Mouse (Mus musculus): Measurements from ENCODE around the gene Malsu1. TPM values are rescaled to one million over a fixed set of nuclear protein-coding genes. Genes with fewer than 3 reads are reported as not detected.

The Malsu1 gene
- polyA plus RNA-seq, 1 experiment from 2014 or later = 59.7 TPM

DNA sequence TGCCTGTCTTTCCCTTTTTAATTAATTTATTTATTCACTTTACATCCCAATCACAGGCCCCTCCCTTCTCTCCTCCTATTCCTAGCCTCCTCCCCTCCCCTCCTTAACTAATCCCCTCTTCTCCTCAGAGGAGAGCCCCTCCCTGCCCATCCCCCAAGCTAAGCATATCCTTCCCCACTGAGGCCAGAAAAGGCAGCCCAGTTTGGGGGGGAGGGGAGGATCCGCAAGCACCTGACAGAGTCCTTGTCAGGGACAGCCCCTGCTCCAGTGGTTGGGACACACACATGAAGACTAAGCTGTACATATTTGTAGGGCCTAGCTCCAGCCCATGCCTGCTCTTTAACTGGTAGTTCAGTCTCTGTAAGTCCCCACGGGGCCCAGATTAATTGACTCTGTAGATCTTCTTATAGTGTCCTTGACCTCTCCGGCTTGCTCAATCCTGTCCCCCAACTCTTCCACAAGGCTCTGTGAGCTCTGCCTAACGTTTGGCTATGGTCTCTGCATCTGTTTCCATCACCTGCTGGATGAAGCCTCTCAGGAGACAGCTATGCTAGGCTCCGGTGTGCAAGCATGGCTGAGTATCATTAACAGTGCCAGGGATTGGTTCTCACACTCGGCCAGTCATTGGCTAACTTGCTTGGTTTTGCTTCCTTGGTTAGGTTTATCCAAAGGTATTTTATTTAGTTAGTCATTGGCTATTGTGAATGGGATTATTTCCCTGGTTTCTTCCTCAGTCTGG, 58.9 kb downstream of the Malsu1 start:
- Histone ChIP-seq H3K9ac (ENCODE audit: low read length) (no peak overlapping the region), H3K9me3 (ENCODE audit: control insufficient read depth, low read length) (no peaks in the 10 kb centered on the region), H3K27ac (replicated peaks; ENCODE audit: low read depth, low read length) (no peak overlapping the region), H3K27me3 (ENCODE audit: control insufficient read depth, insufficient read depth, low read length) (no peaks in the 10 kb centered on the region), H3K36me3 (ENCODE audit: control insufficient read depth, insufficient read depth, low read length) (no peaks in the 10 kb centered on the region), H3K4me2 (ENCODE audit: low read depth, severe bottlenecking) (no peak overlapping the region), H3K4me3 (ENCODE audit: low read depth, low read length) (no peak overlapping the region), H3K4me1 (ENCODE audit: control insufficient read depth, insufficient read depth, low read length) (peaks cover 2% of the 10 kb centered on the region; the same call in 1 of the 2 replicates)
- no peak for ATAC-seq (ENCODE audit: insufficient number of reproducible peaks, low FRiP score, low TSS enrichment, low read depth)
- WGBS = 60% methylated on average over 6 of the region's 6 CpGs
- no peak for DNase-seq (ENCODE audit: low spot score)

Other genes with a start within 250 kb of the Malsu1 start
- gene Tmem176a, start 232.9 kb upstream of the Malsu1 start, polyA plus RNA-seq (2014; fragmentation: Nextera tagmentation; extraction: Ambion mirVana) = 36.6 and 37.5 TPM in 2 replicates
- gene Tmem176b, start 232.3 kb upstream of the Malsu1 start, polyA plus RNA-seq (2014; fragmentation: Nextera tagmentation; extraction: Ambion mirVana) = 74.1 and 78.4 TPM in 2 replicates
- not detected in 2 replicates for gene Aoc1, start 200.9 kb upstream of the Malsu1 start, polyA plus RNA-seq (2014; fragmentation: Nextera tagmentation; extraction: Ambion mirVana)
- not detected in 2 replicates for gene 1600015I10Rik, start 143.9 kb upstream of the Malsu1 start, polyA plus RNA-seq (2014; fragmentation: Nextera tagmentation; extraction: Ambion mirVana)
- not detected in 2 replicates for gene Doxl2, start 98.8 kb upstream of the Malsu1 start, polyA plus RNA-seq (2014; fragmentation: Nextera tagmentation; extraction: Ambion mirVana)
- gene Svs1, start 86.9 kb upstream of the Malsu1 start, polyA plus RNA-seq (2014; fragmentation: Nextera tagmentation; extraction: Ambion mirVana) = not detected in 2 replicates
- 0.17 TPM in 1 of 2 replicates, not detected in the other for gene Gpnmb, start 37.2 kb upstream of the Malsu1 start, polyA plus RNA-seq (2014; fragmentation: Nextera tagmentation; extraction: Ambion mirVana)
- 140 and 155 TPM in 2 replicates for gene Igf2bp3, start 141.2 kb downstream of the Malsu1 start, polyA plus RNA-seq (2014; fragmentation: Nextera tagmentation; extraction: Ambion mirVana)
- 64.2 and 75.1 TPM in 2 replicates for gene Tra2a, start 190.2 kb downstream of the Malsu1 start, polyA plus RNA-seq (2014; fragmentation: Nextera tagmentation; extraction: Ambion mirVana)
- 7.2 and 7.3 TPM in 2 replicates for gene Ccdc126, start 245.5 kb downstream of the Malsu1 start, polyA plus RNA-seq (2014; fragmentation: Nextera tagmentation; extraction: Ambion mirVana)

All from limb, embryonic 11.5 days (tissue).